Mouse (Mus musculus) right cerebral cortex, postnatal 25 days (tissue): ENCODE results near the gene Ndufv2.
"Not testable (repeated sequence)": the region's sequence is repeated elsewhere in the genome, so short reads cannot be mapped to it uniquely, and the experiment has no call there.

Source experiments
- DNase-seq: peaks from one replicate; pipeline ENCODE4 v3.0.0; 2022

Ndufv2 gene

DNA sequence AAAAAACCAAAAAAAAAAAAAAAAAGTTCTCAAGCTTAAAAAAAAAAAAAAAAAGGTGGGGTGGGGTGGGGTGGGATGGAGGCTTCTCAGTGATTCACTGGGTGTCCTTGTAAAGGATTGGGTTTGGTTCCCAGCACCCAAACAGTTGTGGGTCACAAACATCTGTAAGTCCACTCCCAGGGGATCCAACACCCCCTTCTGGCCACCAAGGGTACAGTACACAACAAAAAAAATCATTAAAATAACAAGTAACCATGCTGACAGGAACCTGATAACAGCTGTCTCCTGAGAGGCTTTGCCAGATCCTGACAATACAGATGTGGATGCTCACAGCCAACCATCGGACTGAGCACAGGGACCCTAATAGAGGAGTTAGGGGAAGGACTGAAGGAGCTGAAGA is 16.9 kb downstream of the Ndufv2 start:
- no peak for DNase-seq

DNA sequence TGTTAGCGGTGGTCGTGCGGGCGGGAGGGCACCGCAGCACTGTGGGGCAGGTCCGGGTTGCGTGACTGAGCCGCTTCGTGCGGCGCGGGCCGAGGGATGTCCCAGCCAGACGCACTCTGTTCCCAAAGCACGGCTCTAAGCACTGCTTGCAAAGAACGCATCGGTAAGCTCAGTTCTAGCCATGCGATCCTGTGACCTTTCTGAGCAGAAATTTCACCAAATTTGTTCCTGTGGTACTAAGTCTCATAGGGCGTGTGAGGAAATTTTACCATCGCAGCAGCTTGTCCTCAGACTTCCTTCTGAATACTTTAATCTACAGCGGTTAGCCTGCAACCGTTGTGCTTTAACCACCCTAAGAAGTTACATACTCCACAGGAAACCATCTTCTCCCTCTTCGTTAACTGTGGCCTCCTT is 23.9 kb downstream of the Ndufv2 start:
- DNase-seq: no peak

DNA sequence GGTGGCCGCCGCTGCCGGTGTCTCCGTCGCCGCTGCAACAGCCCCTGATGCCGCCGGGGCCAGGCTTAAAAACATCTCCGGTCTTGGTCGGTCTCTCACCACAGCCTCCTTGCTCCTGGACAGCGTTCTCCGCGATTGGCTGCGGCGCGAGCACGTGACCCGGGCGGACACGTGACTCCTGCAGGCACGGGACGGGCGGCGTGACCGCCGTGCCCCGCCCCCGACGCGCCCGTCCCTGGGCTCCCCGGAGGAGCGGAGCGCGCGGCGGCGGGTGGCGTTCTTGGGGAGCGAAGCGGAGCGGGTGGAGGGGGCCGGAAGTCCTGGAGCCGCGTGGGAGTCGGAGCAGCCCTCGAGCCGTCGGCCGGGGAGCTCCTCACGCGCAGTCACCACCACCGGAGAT is 24.4 kb downstream of the Ndufv2 start, which contains the start of gene Ankrd12:
TSS of gene Ankrd12 (minus strand) at position 156 of the 400 bp plus-strand sequence.
- DNase-seq: peak; percentile 97

DNA sequence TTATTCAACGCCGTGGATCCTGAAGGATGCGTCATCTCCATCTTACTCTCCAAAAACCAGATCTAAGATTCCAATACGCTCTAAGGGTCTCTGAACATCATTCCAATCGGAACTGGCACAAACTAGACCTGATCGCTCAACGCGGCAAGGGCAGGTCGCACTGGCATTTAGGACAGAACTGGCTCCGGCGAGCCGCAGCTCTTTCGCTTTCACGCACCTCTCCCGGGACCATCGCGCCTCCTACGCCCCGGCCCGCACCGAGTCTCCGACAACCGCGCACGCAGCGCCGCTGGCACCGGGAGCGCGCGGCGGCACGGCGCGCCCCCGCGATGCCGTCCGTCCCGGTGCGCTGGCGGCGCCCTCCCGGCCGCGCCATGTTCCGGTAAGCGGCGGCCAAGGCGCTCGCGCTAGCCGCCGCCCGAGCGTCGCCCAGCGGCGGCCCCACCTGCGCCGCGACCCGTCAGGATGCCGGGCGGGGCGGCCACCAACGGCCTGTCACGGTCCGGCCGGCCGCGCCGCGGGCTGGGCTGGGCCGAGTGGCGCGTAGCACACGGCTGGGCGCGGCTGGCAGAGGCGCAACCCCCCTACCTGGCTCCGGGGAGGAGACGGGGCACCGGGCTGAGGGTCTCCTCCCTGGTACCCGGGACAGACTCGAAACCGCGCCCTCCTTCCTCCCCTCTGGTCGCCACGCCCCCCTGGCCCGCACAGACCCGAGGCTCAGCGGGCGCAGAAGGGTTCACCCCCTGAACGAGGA is 25.0 kb downstream of the Ndufv2 start:
- DNase-seq: peak; percentile 68

DNA sequence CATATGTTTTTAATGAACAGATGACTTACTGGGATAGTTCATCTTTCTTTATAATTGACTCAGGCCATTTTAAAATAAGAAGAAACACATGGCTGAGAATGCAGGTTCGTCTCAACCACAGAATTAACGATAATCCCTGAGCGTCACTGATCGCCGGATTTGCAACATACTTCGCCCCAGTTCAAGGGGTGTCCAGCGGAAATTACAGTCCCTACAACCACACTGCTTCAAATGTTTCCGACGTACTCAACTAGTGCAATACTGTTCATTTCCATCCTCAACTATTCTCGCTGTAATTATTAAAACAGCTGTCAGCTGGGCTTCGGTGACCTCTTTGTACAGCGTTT is 25.6 kb downstream of the Ndufv2 start:
- DNase-seq: no peak

DNA sequence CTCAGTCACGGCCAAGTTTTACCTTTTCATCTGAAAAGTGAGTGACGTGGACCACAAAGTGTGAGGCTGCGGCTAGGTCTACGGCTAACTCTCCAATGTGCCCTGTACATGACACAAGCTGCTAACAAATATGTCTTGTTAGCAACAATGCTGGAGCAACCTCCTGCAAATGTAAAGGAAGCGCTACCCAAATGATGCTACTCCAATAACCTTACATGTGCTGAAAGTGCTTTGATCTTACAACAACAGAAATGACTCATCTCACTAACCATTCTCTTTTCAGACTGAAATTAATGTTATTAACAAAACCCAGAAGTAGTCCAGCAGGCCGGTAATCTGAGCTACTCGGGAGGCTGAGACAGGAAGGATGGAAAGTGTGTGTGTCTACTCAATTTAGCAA is 27.4 kb downstream of the Ndufv2 start:
- DNase-seq: no peak

DNA sequence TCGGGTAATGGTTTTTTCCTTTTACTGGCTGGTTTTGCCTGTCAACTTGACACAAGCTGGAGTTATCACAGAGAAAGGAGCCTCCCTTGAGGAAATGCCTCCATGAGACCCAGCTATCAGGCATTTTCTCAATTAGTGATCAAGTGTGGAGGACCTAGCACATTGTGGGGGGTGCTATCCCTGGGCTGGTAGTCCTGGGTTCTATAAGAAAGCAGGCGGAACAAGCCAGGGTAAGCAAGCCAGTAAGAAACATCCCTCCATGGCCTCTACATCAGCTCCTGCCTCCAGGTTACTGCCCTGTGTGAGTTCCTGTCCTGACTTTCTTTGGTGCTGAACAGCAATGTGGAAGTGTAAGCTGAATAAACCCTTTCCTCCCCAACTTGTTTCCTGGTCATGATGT is 32.3 kb downstream of the Ndufv2 start:
- DNase-seq: not testable (repeated sequence)

DNA sequence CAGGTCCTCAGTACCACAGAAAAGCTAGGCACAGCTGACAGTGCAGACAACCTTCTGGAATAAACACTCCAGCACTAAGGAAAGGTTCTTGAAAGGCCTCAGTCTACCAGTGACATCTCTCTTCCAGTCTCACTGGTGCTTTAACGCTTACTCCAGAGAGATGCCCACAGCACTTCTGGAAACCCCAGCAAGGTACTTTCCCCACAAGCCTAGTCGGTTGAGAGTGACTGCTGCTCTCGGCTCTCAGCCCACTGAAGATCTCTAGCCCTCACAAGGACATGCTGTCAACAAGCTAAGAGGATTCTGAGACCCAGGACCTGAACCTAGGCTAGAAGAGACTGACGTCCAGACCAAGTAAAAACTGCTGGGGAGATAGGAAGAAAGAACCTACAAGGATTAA is 36.2 kb downstream of the Ndufv2 start:
- DNase-seq: no peak

DNA sequence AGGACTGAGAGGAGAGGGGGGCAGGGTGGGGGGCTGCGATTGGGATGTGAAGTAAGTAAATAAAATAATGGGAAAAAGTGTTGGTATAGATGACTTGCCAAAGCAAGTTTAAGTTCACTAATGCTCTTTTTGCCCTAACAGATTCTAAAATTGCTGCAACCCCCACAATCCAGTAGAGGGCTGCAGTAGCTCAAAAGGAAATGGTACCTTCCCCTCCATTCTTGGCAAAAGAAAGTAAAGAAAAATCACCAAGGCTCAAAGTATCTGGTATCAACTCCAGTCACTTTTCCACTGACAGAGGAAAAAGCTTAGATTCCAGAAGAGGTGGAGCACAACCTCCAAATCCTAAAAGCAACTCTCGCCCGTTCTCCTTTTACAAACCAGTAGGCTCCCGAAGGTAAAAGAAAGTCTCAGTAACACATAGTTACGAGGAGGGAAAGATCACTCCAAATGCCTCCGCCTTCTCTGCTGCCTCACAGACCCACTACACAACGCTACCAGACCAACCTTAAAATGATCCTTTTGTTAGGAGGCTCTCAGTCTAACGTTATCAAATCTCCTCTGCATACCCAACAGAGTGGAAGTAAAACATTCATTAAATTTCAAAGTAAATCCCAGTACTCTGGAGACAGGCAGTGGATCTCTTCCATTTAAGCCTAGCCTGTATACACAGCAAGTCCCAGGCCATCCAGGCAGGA is 40.0 kb downstream of the Ndufv2 start:
- no peak for DNase-seq

DNA sequence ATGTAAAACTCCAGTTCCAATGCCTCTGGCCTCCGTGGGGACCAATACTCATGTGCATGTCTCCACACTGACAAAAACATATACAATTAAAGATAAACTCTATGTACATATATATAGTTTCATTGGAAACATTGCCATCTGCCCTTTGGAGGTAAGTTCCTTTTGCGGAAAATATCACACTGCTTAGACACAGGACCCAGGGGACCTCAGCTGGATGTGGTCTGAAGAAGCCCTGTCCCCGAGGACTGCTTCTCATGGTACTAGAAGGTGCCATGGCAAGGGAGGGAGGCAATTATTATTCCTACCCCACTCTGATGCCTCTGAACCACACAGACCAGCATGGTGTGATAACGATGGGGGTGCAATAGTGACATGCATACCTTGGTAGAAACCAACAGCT is 43.2 kb downstream of the Ndufv2 start:
- DNase-seq: no peak

DNA sequence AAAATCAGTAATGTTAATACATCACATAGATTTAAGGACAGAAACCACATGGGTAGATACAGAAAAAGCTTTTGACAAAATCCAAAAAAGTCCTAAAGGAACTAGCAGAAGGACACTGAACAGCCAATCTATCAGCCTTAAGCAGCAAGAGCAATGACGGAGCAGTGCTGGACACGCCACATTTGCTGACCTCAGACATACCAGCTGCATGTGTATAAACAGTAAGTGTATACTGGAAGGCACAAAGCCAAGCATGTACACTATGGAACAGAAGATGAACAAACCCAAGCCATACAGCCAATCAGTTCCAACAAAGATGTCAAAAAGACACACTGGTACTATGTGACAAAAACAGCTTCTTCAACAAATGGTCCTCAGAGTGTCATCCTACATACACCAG is 44.2 kb downstream of the Ndufv2 start:
- no peak for DNase-seq

DNA sequence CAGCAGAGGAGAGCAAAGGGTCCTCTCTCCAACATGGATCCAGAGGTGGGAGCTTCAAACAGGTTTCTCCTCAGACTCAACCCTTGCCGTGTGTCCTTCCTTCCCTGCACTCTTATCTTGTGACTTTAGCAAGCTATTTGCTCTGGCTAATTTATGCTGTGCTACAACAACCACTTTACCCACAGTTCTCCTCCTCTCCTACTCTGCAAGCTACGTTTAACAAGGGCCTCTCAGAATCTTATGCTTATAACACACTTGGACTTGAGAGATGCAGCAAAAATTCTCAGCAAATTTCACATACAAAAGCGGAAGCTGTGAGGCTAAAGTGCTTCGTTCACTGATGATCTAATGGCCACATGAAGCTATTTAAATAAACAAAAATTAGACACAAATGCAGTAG is 48.0 kb downstream of the Ndufv2 start:
- DNase-seq: no peak

DNA sequence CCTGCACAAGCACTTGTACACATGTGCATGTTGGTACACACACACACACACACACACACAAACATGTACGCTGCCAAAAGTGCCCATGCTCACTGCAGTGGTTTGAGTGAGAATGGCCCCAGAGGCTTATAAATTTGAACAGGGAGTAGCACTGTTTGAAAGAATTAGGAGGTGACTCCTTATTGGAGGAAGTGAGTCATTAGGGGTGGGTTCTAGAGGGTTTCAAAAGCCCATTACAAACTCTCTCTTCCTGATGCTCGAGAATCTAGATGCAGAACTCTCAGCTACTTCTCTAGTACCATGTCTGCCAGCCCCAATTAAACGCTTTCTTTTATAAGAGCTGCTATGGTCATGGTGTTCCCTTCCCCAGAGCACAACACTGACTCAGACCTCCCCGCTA is 52.6 kb downstream of the Ndufv2 start:
- DNase-seq: no peak

DNA sequence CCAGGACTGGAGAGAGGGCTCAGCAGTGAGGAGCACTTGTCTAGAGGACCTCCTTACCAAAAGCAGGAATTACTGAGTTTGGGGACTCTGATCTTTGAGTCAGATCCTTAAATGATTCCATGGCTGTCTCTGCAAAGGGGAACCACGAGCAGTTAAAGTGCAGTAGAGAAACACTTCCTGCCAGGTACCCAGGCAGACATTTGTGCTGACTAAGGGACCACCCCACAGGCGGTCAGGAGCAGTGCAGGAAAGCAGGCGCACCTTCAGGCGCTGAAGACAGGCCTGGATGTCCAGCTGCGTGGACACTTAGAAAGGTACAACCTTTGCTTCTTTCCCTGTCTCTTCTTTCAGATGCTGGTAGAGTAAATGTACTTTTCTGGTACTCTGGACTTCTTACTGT is 53.2 kb downstream of the Ndufv2 start:
- DNase-seq: no peak

DNA sequence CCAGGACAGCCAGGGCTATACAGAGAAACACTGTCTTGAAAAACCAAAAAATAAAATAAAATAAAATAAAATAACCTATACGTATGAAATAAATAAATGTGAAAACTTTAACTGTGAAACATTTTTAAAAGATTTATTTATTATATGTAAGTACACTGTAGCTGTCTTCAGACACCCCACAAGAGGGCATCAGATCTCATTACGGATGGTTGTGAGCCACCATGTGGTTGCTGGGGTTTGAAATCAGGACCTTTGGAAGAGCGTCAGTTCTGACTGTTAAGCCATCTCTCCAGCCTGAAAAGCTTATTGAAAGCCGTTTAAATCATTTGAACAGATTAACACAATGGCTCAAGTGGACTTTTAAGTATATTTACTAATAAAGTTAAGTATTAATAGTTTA is 57.7 kb downstream of the Ndufv2 start:
- DNase-seq: not testable (repeated sequence)

DNA sequence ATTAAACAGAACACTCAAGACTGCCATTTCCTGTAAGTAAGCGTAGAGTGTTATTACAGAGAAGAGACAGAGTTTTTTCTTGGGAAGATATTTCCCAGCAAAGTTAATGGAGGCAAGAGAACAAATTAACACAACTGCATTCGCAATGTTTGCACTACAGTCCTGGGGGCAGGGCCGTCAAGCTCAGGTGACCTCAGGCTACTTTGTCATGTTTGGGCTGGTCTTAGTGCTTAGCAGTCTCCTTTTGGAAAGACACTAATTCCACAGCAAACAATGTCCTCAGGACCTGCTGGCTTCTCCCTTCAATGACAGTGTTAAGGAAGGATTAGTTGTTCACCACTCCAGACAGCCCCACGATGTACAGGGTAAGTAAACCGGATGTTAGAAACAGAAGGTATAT is 60.3 kb downstream of the Ndufv2 start:
- DNase-seq: no peak

DNA sequence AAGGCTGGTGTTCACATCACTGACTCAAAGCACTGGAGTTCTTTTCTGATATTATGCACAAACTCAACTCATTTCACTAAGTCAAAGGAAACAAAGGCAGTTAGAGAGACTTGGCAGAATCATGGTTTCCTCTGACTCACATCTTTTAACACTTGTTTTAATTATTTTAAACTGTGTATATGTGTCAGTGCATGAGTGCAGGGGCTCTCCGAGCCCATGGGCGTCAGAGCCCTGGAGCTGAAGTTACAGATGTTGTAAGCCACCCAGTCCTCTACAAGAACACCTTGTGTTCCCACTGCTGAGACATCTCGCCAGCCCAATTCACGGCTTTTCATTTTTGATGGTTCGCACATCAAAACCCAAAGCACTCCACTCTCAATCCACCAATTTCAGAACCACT is 68.1 kb downstream of the Ndufv2 start:
- no peak for DNase-seq

DNA sequence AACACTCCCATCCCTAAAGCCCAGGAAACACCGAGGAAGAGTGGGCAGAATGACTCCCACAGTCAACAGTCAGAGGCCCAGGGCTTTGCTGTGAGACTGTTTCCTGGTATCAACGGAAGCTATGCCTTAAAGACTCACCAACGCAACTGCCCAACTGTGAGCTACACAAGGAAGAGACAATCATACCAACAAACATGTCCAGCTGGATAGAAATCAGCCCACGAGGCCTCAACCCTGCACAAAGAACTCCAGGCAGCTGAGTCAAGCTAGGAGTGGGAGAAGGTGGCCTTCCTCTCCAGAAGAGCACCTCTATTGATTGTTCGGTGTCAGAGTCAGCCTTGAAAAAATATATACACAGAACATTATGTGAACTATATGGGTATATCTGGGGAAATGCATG is 69.4 kb downstream of the Ndufv2 start:
- DNase-seq: no peak
